ENCODE assay signal across 18 mouse cellular contexts in the genomic region with DNA sequence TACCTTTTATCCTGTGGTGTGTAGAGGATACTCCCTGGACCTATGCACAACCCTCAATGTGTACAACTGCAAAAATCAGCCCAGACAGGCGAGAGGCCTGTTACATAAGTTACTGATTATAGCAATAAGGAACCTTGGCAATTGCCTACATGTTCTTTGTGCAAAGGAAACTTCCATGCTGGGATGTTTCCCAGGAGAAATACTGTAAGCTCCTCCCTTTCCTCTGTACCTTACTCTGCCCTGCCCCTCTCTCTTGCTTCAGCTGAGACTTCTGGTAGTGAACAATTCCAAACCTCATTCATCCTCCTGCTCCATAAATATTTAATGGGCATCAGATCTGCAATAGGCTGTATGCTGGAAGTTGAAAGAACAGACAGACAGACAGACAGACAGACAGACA.
"Had no signal": no experiment of that assay in that cellular context is flagged by ENCODE, and none has a peak within 500 bp of the region (broad histone marks: within the 10 kb centered on the region; RNA-seq: fewer than 3 reads in every experiment).

No protein-coding gene starts in this region.

- H3K4me1 ChIP-seq: lung, embryonic 15.5 days; megakaryocyte, embryonic 14.5 days; midbrain, embryonic 13.5 days; midbrain, embryonic 15.5 days; neural tube, embryonic 12.5 days; stomach, embryonic 15.5 days had no signal

- ATAC-seq: liver, postnatal 0 days; lung, postnatal 0 days; midbrain, embryonic 13.5 days; midbrain, embryonic 15.5 days had no signal

- H3K27me3 ChIP-seq: lung, embryonic 15.5 days; megakaryocyte, embryonic 14.5 days; midbrain, embryonic 13.5 days; midbrain, embryonic 15.5 days; neural tube, embryonic 12.5 days; stomach, embryonic 15.5 days had no signal

- H3K36me3 ChIP-seq: lung, embryonic 15.5 days; midbrain, embryonic 13.5 days; midbrain, embryonic 15.5 days; neural tube, embryonic 12.5 days; stomach, embryonic 15.5 days had no signal

- H3K4me2 ChIP-seq: lung, embryonic 15.5 days; midbrain, embryonic 11.5 days; midbrain, embryonic 13.5 days; midbrain, embryonic 15.5 days; neural tube, embryonic 12.5 days; stomach, embryonic 15.5 days had no signal

- DNase-seq: liver, postnatal 0 days; lung, adult 2 months; lung, postnatal 14 days; lung, postnatal 36 days; right cerebral cortex, postnatal 14 days; thymus, adult 2 months; thymus, postnatal 25 days; thymus, postnatal 4 days had no signal

- H3K9me3 ChIP-seq: lung, embryonic 15.5 days; megakaryocyte, embryonic 14.5 days; midbrain, embryonic 13.5 days; midbrain, embryonic 15.5 days; neural tube, embryonic 12.5 days; stomach, embryonic 15.5 days had no signal

- H3K27ac ChIP-seq: lung, embryonic 15.5 days; macrophage; midbrain, embryonic 13.5 days; midbrain, embryonic 15.5 days; neural tube, embryonic 12.5 days; stomach, embryonic 15.5 days; stomach, postnatal 0 days had no signal

- H3K9ac ChIP-seq: liver, postnatal 0 days; lung, embryonic 15.5 days; midbrain, embryonic 13.5 days; midbrain, embryonic 15.5 days; neural tube, embryonic 12.5 days; stomach, embryonic 15.5 days had no signal

- H3K4me3 ChIP-seq: lung, embryonic 15.5 days; megakaryocyte, embryonic 14.5 days; midbrain, embryonic 13.5 days; midbrain, embryonic 15.5 days; neural tube, embryonic 12.5 days; stomach, embryonic 15.5 days had no signal
